Mouse (Mus musculus) stomach, postnatal 0 days (tissue): ENCODE measurements around the gene Olfr525.

ENCODE experiments used
- CTCF ChIP-seq: IDR thresholded peaks from 2 replicates; pipeline ENCODE4 v1.5.1; 2016; ENCODE audit warnings: antibody characterized with exemption, low read depth, mild to moderate bottlenecking, moderate library complexity
- EP300 ChIP-seq: optimal IDR thresholded peaks from 2 replicates; pipeline ENCODE3; 2016; ENCODE audit warnings: antibody characterized with exemption

DNA sequence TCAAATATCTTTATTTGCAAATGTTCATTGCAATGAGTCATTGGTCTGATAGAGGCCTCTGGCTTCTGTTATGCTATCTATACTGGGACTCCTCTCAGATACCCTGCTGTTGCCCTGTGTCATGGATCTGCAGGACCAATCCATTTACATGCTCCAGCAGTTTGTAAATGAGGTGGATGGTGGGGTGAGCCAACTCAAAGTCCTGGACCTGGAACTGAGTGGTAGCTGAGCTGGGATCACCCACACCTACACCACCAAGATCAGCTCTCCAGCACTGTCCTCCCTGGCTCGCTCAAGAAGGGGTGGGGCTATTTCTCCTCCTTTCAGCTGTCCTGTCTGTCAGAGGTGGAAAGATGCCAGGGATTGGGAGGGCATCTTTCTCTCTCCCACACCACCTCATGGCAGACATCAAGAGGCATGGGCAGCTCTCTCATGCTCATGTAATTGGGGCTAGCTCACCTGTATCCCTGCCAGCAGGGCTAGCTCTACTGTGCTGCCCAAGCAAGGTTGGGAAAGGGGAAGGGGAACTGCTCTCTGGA lies 9.2 kb downstream of the Olfr525 start:
- TF ChIP-seq CTCF (no peak), EP300 (no peak)
